Mouse (Mus musculus) kidney, adult 2 months (tissue): Measurements from ENCODE around the gene Scgn. TPM values are rescaled to one million over a fixed set of nuclear protein-coding genes. Genes with fewer than 3 reads are reported as not detected.
A peak's percentile ranks its signal among the peaks of the same experiment; 100 is the strongest.

ENCODE experiments used
- DNase-seq: peaks from one replicate; pipeline ENCODE4 v3.0.0; 2021
- H3K27ac ChIP-seq: fragments of 200-500 bp; 2 replicates; pipeline ENCODE4 v1.5.1; 2012; ENCODE audit warnings: low read depth, low read length, control low read depth, inconsistent platforms; ENCODE audit not compliant: insufficient read depth
- H3K27me3 ChIP-seq: fragments of 200-500 bp; replicated peaks from 2 replicates; pipeline ENCODE4 v1.6.1; 2012; ENCODE audit warnings: mild to moderate bottlenecking, moderate library complexity, low read length, inconsistent platforms; ENCODE audit not compliant: control insufficient read depth, insufficient read depth
- H3K36me3 ChIP-seq: fragments of 200-500 bp; 2 replicates; pipeline ENCODE4 v1.6.1; 2012; ENCODE audit warnings: mild to moderate bottlenecking, moderate library complexity, low read length, inconsistent platforms; ENCODE audit not compliant: control insufficient read depth, insufficient read depth
- H3K4me1 ChIP-seq: fragments of 200-500 bp; 2 replicates; pipeline ENCODE4 v1.6.1; 2011; ENCODE audit warnings: low read length; ENCODE audit not compliant: control insufficient read depth, insufficient read depth
- H3K4me3 ChIP-seq: fragments of 200-500 bp; 2 replicates; pipeline ENCODE4 v1.5.1; 2011; ENCODE audit warnings: mild to moderate bottlenecking, low read depth, low read length, control low read depth; ENCODE audit not compliant: insufficient read depth
- CTCF ChIP-seq: fragments of 200-500 bp; conservative IDR thresholded peaks from 2 replicates; pipeline ENCODE4 v1.5.1; 2011; ENCODE audit warnings: low read depth, mild to moderate bottlenecking, control low read depth, low read length, moderate library complexity, mixed read lengths; ENCODE audit not compliant: insufficient read depth, insufficient read length
- POLR2A ChIP-seq: fragments of 200-500 bp; IDR thresholded peaks from one replicate; pipeline ENCODE4 v1.6.1; 2011; ENCODE audit warnings: low read depth, low read length, control low read depth
- WGBS: fragments of 180-500 bp; shearing (Covaris S2); methylation state at CpG from one replicate; pipeline ENCODE4 v1.1.7; 2018; 5-methylcytosine and 5-hydroxymethylcytosine counted together
- polyA plus RNA-seq: library from polyadenylated mRNA; depleted of rRNA; stranded (reverse); fragments of >200 nt; gene quantifications from 2 replicates; pipeline ENCODE4 v1.2.3, GENCODE M21; 2012

The Scgn gene
- polyA plus RNA-seq, 1 experiment, result not detected

GRCm38 (mm10) chr13:23971870-23972269, 19.1 kb downstream of the Scgn start:
- Histone ChIP-seq H3K36me3 (no peaks in the 10 kb centered on the region), H3K4me3 (no peak overlapping the region), H3K4me1 (no peaks in the 10 kb centered on the region), H3K27me3 (no peaks in the 10 kb centered on the region), H3K27ac (no peak overlapping the region)
- no peak for DNase-seq
- WGBS, result 50% methylated on average over 2 of the region's 2 CpGs
- no peak for TF ChIP-seq POLR2A
- no peak for TF ChIP-seq CTCF

GRCm38 (mm10) chr13:23964909-23965308, 26.1 kb downstream of the Scgn start:
- Histone ChIP-seq H3K4me3 (no peak overlapping the region), H3K36me3 (no peaks in the 10 kb centered on the region), H3K27ac (no peak overlapping the region), H3K27me3 (no peaks in the 10 kb centered on the region), H3K4me1 (no peaks in the 10 kb centered on the region)
- DNase-seq, result no peak
- WGBS, result 71% methylated on average over 2 of the region's 2 CpGs
- TF ChIP-seq CTCF (no peak), POLR2A (no peak)

DNA sequence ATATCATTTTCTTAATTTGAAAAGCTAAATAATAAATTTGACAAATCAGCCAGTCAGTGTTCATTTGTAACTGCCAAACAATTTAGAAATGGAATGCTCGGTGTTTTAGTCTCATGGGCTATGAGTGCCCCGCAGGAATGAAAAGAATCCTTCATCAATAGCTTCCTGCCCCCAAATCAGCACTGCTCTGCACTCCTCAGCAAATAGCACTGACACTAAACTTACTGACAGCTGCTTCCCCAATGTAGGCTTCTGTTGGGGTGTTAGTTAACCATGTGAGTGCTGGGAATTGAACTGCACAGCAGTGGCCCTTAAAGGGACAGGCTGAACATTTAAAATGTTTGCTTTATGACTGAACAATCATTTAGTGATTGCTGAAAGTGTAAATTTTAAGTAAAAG, 31.2 kb downstream of the Scgn start:
- DNase-seq, result no peak
- Histone ChIP-seq H3K36me3 (no peaks in the 10 kb centered on the region), H3K4me3 (no peak overlapping the region), H3K27ac (no peak overlapping the region), H3K27me3 (no peaks in the 10 kb centered on the region), H3K4me1 (no peaks in the 10 kb centered on the region)
- WGBS, result 44% methylated on average over 2 of the region's 2 CpGs
- no peak for TF ChIP-seq CTCF
- no peak for TF ChIP-seq POLR2A

- Histone ChIP-seq H3K27me3 (no peaks in the 10 kb centered on the region), H3K4me1 (no peaks in the 10 kb centered on the region; the same call in 1 of the 2 replicates), H3K27ac (no peak overlapping the region), H3K36me3 (no peaks in the 10 kb centered on the region), H3K4me3 (no peak overlapping the region)
- peak; percentile 58 for DNase-seq
- TF ChIP-seq CTCF (peak; percentile 72), POLR2A (no peak)
- 39% methylated on average over 3 of the region's 3 CpGs for WGBS
Measured at GRCm38 (mm10) chr13:23950928-23951327, 40.1 kb downstream of the Scgn start.

- WGBS, result 75% methylated on average over 14 of the region's 14 CpGs
- TF ChIP-seq CTCF (no peak), POLR2A (no peak)
- H3K36me3 ChIP-seq, result no peaks in the 10 kb centered on the region
- H3K4me3 ChIP-seq, result no peak overlapping the region
- no peak for DNase-seq
- H3K27ac ChIP-seq, result no peak overlapping the region
- no peaks in the 10 kb centered on the region; the same call in 1 of the 2 replicates for H3K4me1 ChIP-seq
- no peaks in the 10 kb centered on the region for H3K27me3 ChIP-seq
Measured at GRCm38 (mm10) chr13:23949484-23950246, 41.3 kb downstream of the Scgn start.

GRCm38 (mm10) chr13:23946254-23946653, 44.8 kb downstream of the Scgn start:
- 49% methylated on average over 2 of the region's 2 CpGs for WGBS
- Histone ChIP-seq H3K36me3 (no peaks in the 10 kb centered on the region), H3K4me1 (no peaks in the 10 kb centered on the region; the same call in 1 of the 2 replicates), H3K4me3 (no peak overlapping the region), H3K27ac (no peak overlapping the region), H3K27me3 (no peaks in the 10 kb centered on the region)
- DNase-seq, result no peak
- TF ChIP-seq POLR2A, result no peak
- TF ChIP-seq CTCF, result no peak

- H3K27ac ChIP-seq, result no peak overlapping the region
- H3K4me3 ChIP-seq, result no peak overlapping the region
- no peaks in the 10 kb centered on the region; the same call in 1 of the 2 replicates for H3K4me1 ChIP-seq
- TF ChIP-seq POLR2A (no peak), CTCF (peak; percentile 36)
- 63% methylated on average over 2 of the region's 2 CpGs for WGBS
- H3K36me3 ChIP-seq, result no peaks in the 10 kb centered on the region
- DNase-seq, result no peak
- no peaks in the 10 kb centered on the region for H3K27me3 ChIP-seq
Measured at GRCm38 (mm10) chr13:23942861-23943260, 48.2 kb downstream of the Scgn start.
